Mouse (Mus musculus): ENCODE results near the gene Phyhipl. TPM values are rescaled to one million over a fixed set of nuclear protein-coding genes. Genes with fewer than 3 reads are reported as not detected.

Phyhipl gene
- total RNA-seq, 2 experiments from 2014 or later, result 161 to 188 TPM

GRCm38 (mm10) chr10:70637640-70638328 lies 18.0 kb downstream of the Phyhipl start:
- no peak for DNase-seq (ENCODE audit: low spot score in 2 of 2)

DNA sequence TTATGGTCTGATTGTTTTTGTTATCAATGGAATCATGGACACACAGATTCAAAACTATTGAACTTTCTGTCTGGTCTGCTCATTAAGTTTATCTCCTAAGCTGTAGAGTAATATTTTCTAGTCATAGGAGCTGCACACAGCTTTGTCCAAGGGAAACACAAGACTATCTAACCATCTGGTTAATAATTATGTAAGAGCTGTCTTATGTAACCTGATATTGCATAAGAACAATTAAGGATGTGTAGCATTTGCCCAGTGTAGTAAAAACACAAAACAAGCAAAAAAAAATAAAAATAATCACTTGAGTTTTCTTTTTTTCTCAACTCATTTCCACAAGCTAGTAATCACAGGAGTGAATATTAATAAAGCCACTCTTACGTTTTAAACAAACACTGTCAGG lies 20.5 kb downstream of the Phyhipl start:
- no peak for DNase-seq (ENCODE audit: low spot score in 2 of 2)

DNA sequence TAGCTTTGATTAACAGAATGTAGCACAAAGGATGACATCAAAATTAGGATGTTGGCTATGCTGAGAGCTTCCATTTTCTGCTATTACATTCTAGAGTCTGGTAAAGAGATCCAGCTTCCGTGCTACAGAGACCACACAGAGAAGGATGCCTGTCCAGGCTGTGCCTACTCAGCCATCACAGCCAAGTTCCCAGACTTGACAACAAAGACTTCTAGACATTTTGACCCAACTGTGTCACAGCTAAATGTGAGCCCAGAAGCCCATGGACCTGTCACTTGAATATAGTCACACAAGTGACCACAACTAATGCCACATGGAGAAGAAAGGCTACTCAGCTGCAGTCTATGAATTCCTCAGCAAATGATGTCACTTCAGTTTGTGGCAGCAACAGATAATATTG lies 24.6 kb downstream of the Phyhipl start:
- no peak for DNase-seq (ENCODE audit: low spot score in 2 of 2)

- DNase-seq (ENCODE audit: low spot score in 2 of 2), result no peak
Observed at GRCm38 (mm10) chr10:70623461-70623860, 32.3 kb downstream of the Phyhipl start.

DNA sequence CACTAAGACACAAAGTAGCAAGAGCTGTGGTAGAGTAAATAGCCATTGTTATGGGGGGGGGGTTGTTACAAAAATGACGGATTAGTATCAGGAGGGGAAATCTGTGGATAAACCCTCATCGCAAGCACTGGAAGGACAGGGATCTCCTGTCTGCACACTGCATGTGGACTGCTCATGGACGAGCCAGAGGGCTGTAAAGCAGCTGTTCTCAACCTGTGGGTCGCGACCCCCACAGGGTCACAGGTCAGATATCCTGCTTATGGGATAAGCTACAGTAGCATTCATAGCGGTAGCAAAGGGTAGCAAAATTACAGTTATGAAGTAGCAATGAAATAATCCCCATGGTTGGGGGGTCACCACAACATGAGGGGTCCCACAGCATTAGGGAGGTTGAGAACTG lies 39.4 kb downstream of the Phyhipl start:
- no peak for DNase-seq (ENCODE audit: low spot score in 2 of 2)

DNA sequence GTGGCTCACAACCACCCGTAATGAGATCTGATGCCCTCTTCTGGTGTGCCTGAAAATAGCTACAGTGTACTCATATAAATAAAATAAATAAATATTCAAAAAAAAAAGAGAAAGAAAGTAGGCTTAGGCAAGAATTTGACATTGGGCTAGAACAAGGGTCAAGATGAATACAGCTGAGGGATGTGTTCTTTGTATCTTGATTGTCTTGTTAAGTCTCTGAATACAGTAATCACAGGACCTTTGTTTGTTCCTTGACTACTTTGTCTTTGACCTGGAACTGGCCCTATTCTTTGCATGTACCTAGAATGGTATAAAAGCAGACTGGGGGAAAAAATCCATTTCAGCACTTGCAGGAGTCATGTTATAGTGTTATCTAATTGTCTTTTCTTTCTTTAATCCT lies 44.1 kb downstream of the Phyhipl start:
- no peak for DNase-seq (ENCODE audit: low spot score in 2 of 2)

- no peak for DNase-seq (ENCODE audit: low spot score in 2 of 2)
Observed at GRCm38 (mm10) chr10:70599925-70600305, 55.9 kb downstream of the Phyhipl start.

GRCm38 (mm10) chr10:70599126-70599924 lies 56.4 kb downstream of the Phyhipl start:
- peak; percentile 86 to 94 for DNase-seq (ENCODE audit: low spot score in 2 of 2)

- peak; percentile 66 to 78 for DNase-seq (ENCODE audit: low spot score in 2 of 2)
Observed at GRCm38 (mm10) chr10:70598516-70599125, 57.1 kb downstream of the Phyhipl start.

DNA sequence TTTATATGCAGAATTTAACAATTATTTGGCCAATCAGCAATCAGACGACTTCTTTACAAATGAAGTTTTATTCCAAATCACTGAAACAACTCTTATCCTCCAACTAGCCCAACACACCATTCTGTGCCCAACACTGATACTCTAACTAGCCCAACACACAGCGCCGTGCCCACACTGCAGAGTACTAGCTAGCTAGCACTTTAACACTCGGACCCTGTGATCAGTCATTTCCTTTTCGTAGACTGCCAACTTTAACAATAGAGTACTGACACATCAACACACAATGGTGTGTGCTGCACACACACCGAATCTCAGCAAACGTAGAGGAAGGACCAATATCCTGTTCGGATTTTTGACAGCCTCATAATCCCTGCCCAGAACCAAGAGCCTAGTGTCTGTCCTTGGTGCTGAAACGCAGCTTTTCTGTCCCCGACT lies 57.7 kb downstream of the Phyhipl start:
- DNase-seq (ENCODE audit: low spot score in 2 of 2), result peak in 1 of 2 experiments; percentile 26

DNA sequence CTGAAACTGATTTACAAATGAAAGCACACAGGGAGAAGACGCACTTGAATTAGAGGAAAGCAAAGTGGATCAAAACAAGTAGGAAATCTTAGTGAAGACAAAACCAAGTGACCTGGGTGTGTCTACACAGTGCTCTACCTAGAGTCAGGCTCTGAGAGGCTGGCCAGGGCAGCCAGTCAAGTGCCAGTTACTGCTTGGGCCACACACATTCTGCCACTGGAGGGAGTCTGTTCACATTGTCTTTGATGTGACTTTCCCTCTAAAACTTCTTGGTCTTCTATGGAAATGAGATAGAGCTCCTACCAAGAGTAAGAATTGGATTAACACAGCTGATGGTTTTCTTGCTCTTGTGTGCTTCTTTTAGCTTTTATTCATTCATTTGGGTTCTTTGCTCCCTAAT lies 61.8 kb downstream of the Phyhipl start:
- DNase-seq (ENCODE audit: low spot score in 2 of 2), result peak; percentile 32 to 37

DNA sequence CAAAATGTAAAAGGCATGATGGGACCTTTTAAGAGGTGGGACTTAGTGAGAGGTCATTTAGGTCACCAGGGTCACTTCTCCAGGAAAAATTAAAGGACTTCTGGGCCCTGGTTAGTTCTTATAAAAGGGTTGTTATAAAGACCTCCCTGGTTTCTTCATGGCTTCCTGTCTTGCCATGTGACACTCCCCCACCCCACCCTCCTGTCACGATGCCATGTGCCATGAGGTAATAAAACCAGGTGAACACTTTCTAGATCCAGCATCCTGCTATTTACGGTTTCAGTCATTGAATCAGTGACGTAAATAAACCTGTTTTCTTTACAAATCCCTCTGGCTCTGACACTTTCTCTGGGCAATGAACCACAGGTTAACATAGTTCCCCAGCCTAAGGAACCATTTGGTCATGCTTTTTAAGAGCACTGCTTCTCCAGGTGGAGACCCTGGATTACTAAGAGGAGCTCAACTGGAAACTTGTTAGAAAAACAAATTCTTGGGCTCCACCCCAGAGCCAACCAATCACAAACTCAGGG lies 68.8 kb downstream of the Phyhipl start:
- DNase-seq (ENCODE audit: low spot score in 2 of 2), result no peak

DNA sequence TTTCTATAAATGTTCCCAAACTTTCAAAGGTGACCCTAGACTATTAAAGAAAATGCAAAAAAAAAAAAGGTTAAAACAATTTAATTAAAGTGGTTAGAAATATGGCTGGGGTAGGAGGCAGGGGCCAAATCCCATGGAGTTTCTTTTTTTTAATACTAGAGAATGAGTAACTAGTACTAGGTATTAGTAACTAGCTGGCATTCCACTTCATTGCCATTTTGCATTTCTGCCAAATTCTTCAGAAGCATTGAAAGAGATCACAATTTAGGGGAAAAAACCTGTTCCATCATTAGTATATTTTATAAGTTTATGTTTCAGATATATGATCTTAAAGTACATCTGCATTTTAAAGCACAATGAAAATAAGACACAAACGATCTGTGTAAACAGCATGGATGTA lies 71.6 kb downstream of the Phyhipl start:
- no peak for DNase-seq (ENCODE audit: low spot score in 2 of 2)

DNA sequence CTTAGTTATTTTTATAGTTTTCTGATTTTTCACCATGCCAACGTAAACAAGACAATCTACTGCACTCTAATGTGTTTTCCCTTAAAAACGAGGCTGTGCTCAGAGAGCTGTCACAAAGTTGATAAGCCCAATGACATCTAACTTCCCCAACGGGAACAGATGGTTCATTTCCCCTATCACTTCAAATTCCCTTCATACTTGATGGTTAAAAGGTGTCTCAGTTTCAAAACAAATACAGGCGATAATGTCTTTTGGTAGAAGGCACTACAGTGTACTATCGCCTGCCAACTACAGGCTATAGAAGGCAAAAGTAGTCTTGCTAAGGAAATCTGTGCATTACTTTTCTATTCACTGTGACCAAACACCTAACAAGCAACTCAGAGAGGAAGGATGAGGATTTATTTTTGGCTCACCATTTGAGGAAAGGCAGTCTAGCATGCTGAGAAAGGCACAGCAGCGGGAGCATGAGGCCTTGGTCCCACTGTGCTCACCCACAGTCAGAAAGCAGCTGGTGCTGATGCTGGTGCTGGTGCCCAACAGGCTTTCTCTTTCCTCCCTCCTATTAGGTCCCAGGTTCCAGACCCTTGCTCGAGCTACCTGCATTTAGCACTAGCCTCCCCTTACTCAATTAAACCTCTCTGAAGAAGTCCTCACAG lies 74.1 kb downstream of the Phyhipl start:
- DNase-seq (ENCODE audit: low spot score in 2 of 2), result no peak

DNA sequence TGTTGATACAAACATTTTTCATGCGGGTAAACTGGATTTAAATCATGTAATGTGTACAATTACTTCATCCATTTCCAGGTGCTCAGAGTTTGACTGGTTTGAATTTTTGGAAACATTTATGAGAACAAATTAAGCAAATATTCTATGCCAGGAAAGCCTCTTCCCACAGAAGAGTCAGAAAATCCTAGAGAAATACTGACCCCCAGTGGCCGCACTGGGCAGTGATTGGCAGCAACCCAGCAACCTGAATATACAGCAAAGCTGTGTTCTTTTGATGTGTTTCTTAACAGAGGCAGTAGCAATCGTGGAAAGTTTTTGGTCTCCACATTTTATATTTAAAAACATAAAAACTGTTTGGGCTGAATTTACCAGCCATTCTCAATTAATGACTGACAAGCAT lies 92.1 kb downstream of the Phyhipl start:
- peak; percentile 82 to 87 for DNase-seq (ENCODE audit: low spot score in 2 of 2)

- DNase-seq (ENCODE audit: low spot score in 2 of 2), result no peak
Observed at GRCm38 (mm10) chr10:70552531-70552930, 103.2 kb downstream of the Phyhipl start.

DNA sequence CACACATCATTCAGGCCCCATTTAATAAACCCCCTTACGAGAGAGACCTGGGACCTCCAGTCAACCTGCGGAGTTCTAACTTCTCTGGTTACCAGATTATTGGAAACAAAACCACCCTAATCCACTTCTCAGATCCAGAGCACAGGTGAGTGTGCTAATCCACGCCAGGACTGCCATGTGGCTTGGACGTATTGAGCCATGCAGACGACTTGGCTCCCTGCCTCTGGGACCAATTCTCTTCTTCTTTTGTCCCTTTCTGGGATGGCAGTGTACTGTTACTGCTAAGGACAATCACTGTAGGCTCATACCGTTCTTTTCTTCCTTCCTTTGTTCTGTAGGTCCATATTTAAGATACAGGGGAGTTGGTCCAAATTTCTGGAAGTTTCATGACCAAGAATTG lies 112.9 kb downstream of the Phyhipl start:
- DNase-seq (ENCODE audit: low spot score in 2 of 2), result no peak

GRCm38 (mm10) chr10:70540456-70541195 lies 115.1 kb downstream of the Phyhipl start:
- DNase-seq (ENCODE audit: low spot score in 2 of 2), result no peak

DNA sequence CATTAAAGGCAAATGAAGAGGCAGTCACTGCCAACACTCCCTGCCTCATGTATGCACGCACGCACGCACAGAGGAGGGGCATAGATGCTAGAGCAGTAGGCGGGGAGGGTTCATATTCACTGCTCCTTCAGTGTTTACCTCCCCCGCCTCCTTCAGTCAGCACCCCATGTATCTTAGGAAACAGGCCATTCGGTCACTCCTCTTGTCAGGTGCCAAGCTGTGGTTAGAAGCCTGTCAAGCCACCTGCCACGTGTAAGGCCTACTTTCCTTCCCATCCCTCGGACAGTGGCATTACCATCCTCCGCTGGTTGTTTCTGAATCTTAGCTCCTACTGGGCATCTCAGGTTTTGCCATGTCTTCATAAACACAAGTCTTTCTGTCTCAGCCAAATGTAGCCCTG lies 116.5 kb downstream of the Phyhipl start:
- no peak for DNase-seq (ENCODE audit: low spot score in 2 of 2)

DNA sequence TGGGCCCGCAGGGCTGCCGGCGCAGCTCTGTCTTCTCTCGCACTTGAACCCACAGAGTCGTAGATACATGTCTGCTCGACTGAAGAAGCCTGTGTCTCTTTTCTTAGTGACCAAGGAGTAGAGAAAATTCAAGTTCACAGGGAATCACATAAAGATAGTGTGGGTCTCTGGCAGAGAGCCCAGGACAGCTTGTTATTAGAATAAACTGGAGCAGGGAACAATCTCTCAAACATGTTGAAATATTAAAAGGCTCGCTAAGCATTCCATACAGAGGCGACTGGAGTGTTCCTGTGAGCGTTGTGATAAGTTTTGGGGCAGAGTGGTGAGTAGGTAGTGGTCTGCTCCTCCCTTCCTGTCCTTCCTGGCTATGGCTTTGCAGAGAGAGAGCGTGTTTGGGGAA lies 118.1 kb downstream of the Phyhipl start:
- no peak for DNase-seq (ENCODE audit: low spot score in 2 of 2)

DNA sequence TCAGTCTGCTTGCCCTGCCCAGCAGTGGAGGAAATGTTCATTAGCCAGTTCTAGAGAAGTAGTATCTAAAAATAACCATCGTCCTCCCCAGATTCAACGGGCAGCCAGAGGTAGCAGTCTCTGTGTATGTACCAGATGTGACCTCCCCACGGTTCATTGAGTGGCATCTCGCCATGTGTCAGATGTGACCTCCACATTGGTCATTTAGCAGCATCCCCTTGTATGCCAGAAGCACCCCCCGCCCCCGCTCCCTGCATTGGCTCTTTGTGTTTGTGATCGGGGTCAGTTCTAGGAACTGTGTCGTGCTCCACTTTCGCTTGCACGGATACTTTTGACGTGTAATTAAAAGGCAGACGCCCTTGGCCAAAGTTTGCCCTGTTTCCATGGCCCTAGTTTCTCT lies 120.4 kb downstream of the Phyhipl start:
- peak in 1 of 2 experiments; percentile 5 for DNase-seq (ENCODE audit: low spot score in 2 of 2)
